Mouse (Mus musculus) spleen, adult 18-20 months (tissue): ENCODE data around the gene Olfr975.
"Not testable (repeated sequence)": the region's sequence is repeated elsewhere in the genome, so short reads cannot be mapped to it uniquely, and the experiment has no call there.

ENCODE experiments used
- DNase-seq, 2 experiments: peaks; one replicate each; pipeline ENCODE4 v3.0.0; 2022; ENCODE audit warnings: mixed read lengths in 2 of 2

Olfr975 gene

DNA sequence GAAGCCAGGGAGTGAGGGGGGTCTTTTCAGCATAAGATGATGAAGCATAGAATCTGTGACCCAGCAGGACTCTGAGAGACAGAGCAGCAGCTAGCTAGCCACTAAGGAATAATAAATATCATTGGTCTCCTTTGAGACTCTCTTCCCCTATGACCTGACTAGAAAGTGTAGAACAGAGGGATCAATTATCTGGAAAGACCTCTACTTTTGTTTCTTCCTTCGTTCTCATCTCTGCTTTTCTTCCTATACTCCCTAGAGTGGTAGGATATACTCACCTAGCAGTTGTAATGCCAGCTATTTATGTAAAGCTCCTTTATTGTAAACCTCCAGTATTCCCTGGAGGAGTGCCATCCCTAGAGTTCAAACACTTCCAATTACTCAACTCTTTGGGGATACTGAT is at the start of gene Olfr975:
Gene Olfr975, minus strand, starts transcription at position 101 of the 400 bp plus-strand sequence.
- DNase-seq = no peak

GRCm38 (mm10) chr9:39991813-39992212 is 40.0 kb upstream of the Olfr975 start, which contains the start of gene Olfr978:
Olfr978 (plus strand) TSS chr9:39992113.
- DNase-seq = no peak

GRCm38 (mm10) chr9:39976581-39977145 is 24.8 kb upstream of the Olfr975 start:
- not testable (repeated sequence) for DNase-seq

DNA sequence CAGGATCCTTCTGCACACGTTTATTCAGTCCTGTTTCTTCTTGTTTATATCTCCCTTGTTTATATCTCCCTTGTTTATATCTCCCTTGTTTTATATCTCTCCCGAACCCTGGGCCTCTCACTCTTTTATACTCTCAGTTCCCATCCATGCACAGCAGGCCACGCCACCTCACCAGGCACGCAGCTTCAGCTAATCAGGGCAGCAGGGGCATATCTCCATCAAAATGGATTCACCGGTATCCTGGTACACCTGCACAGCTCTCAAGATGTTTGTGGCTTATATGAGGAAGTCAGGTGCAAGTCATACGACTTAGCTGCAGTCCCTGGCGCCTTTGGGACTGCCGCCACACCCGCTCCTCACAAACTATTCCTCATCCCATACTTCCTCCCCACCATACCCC is 9.2 kb upstream of the Olfr975 start, which contains the start of gene Olfr976:
Gene Olfr976, minus strand, starts transcription at position 101 of the 400 bp plus-strand sequence.
- not testable (repeated sequence) for DNase-seq

- no peak for DNase-seq
Observed at GRCm38 (mm10) chr9:39937201-39937600, 14.6 kb downstream of the Olfr975 start, which contains the start of gene Olfr974. Olfr974 (plus strand) TSS chr9:39937501.

- DNase-seq = not testable (repeated sequence)
Observed at GRCm38 (mm10) chr9:39928837-39929236, 23.0 kb downstream of the Olfr975 start.

DNA sequence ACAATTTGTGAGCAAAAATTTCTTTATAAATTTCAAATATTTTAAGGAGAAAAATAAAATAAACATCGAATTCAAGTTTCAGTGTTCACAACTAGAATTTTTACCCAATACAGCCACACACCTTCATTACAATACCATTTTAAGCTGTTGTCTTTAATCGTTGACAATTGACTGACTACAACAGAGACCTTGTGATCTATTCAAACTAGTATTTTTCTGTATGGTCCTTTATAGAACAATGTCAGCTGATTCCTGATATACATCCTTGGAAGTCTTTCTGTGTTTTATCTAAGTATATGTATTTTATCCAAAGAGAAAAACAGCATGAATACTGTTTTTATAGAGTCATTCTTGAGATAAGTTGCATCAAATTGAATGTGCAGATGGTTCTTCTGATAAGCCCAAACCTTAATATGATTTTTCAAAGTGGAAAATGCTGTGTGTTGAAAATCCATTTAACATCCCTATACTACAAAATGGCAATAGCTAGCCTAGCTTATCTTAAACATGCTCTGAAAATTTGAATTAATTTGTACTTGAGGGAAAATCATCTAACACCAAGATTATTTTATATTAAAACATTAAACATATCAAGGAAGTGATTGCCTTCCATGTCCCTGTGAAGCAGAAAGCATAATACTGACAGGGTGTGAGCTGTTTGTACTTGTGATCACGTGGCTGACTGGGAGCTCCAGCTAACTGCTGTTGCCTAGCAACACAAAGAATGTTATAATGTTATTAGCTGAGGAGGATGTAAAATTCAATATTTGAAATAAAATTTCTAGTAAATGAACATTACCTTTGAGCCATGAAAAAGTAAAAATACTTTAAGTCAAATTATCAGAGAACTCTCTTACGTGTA is 23.6 kb downstream of the Olfr975 start:
- not testable (repeated sequence) for DNase-seq

DNA sequence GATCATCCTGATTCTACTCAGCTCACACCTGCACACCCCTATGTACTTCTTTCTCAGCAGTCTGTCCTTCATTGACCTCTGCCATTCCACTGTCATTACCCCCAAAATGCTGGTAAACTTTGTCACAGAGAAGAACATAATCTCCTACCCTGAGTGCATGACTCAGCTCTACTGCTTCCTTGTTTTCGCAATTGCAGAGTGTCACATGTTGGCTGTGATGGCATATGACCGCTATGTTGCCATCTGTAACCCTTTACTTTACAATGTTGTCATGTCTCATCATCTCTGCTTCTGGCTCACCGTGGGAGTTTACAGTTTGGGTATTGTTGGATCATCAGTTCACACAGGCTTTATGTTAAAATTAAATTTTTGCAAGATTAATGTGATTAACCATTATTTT is 41.9 kb downstream of the Olfr975 start:
- no peak for DNase-seq

GRCm38 (mm10) chr9:39907036-39907435 is 44.8 kb downstream of the Olfr975 start, which contains the start of gene Olfr229:
Olfr229 (plus strand) TSS chr9:39907336.
- no peak for DNase-seq

DNA sequence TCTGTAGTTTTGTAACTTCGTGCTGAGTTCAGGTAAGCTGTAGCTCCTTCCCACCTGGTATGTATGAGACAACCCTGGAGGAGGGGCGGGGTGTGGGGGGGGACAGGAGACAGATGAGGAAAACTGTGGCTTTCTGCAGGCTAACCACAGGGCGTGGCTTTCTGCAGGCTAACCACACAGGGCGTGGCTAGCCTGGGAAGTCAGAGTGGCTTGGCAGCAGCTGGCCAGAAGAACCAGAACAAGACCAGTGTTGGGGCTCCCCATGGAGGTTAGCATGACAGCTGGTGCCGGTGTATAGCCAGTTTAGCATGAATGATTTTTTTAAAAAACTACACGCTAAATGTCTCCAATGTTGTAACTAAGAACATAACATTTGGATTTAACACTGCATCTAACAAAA is 46.7 kb downstream of the Olfr975 start:
- no peak for DNase-seq
